Mouse (Mus musculus) embryo, embryonic 11.5 days (tissue): ENCODE measurements around the gene Atf6b.

Source experiments
- DNase-seq: peaks from one replicate; pipeline ENCODE4 v3.0.0-alpha.2; 2012; ENCODE audit warnings: low read depth, low spot score

Atf6b gene

GRCm38 (mm10) chr17:34664472-34664871, 17.5 kb downstream of the Atf6b start:
- DNase-seq: no peak

GRCm38 (mm10) chr17:34670235-34670634, 23.3 kb downstream of the Atf6b start, which contains the start of gene Tnxb:
Gene Tnxb (plus strand): TSS chr17:34670535.
- no peak for DNase-seq

GRCm38 (mm10) chr17:34671151-34672066, 24.5 kb downstream of the Atf6b start:
- no peak for DNase-seq

- DNase-seq: no peak
Measured at GRCm38 (mm10) chr17:34672246-34672792, 25.4 kb downstream of the Atf6b start.

- no peak for DNase-seq
Measured at GRCm38 (mm10) chr17:34673139-34673538, 26.2 kb downstream of the Atf6b start.

GRCm38 (mm10) chr17:34674524-34675204, 27.7 kb downstream of the Atf6b start:
- DNase-seq: no peak

GRCm38 (mm10) chr17:34675205-34676092, 28.5 kb downstream of the Atf6b start:
- DNase-seq: no peak

DNA sequence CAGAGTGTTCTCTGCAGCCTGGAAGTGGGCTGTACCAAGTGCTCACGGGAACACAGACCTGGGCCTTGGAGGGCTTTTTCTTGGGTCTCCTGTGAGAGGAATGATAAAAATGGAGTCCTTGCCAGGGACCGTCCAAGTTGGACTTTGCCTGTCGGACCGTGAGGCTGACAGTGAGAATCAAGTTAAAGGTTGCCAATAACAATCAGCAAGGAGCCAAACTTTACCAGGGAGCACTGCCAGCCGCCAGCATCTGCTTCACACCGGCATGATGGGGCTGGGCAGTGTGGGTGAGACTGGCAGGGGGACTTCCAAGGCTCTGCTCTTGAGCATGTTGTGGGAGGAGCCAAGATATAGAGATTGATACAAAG, 29.1 kb downstream of the Atf6b start:
- DNase-seq: no peak

GRCm38 (mm10) chr17:34676671-34677070, 29.7 kb downstream of the Atf6b start:
- no peak for DNase-seq

GRCm38 (mm10) chr17:34680191-34680590, 33.2 kb downstream of the Atf6b start:
- no peak for DNase-seq

- DNase-seq: no peak
Measured at GRCm38 (mm10) chr17:34680621-34681020, 33.7 kb downstream of the Atf6b start.

DNA sequence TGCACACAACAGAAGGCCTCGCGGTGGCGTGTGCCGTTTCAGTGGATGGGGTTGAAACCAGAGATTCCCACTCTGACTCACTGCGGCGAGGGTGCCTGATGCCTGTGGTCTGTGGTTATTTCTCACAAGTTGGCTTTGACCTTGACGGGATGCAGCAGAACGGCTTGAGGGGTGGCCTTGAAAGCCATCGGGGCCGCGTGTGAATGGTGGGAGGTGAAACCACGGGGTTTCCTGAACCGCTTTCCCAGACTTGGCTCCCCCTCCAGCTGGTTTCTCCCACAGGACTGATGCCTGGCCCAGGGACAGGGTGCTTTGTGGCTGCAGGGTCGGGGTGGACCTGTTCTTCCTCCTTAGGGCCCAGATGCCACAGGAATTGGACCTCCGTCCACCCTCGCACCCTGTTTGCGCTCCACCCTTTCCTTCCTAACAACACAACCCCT, 34.2 kb downstream of the Atf6b start:
- DNase-seq: no peak

GRCm38 (mm10) chr17:34681881-34682536, 35.1 kb downstream of the Atf6b start:
- DNase-seq: no peak

DNA sequence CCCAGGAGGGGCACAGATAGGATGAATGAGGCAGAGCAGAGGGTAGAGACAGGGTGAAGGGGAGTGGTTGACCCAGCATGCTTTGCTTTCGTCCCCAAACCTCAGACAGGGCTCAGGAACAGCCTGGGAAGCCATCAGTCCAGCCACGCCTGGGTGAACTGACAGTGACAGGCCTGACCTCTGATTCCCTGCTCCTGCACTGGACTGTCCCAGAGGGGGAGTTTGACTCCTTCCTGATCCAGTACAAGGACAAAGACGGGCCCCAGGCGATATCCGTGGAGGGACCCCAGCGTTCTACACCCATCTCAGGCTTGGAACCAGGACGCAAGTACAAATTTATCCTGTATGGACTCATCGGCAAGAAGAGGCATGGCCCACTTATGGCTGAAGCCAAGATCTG, 36.2 kb downstream of the Atf6b start:
- no peak for DNase-seq

- DNase-seq: no peak
Measured at GRCm38 (mm10) chr17:34683686-34684220, 36.8 kb downstream of the Atf6b start.

DNA sequence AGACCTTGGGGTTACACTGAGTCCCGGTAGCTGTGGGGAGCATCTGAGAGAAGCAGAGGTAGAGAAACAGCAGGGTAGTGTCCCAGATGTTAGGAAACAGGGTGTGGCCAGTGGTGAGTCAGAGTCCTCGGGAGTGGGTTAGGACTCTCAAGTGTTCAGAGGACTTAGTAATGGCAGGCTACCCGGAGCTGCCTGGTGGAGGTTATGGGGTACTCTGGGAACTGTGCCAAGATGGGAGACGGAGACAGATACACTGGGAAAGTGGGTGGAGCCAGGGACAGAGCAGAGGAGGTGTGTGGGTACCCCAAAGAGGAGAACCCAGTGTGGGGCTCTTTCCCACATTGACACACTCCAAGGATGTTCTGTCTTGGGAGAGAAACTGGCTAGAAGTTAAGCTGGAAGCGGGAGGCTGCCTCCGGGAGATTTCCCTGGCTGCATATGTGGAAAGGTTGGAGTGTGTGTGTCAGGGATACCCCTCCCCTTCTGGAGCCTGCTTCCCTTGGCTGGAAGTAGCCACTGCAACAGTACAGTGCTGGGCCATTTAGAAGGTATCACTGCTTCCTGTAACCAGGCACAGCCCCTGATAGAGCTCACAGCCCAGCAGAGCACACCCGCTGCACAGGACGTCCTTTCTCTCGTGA, 37.4 kb downstream of the Atf6b start:
- DNase-seq: no peak

- DNase-seq: no peak
Measured at GRCm38 (mm10) chr17:34685120-34686110, 38.5 kb downstream of the Atf6b start.

DNA sequence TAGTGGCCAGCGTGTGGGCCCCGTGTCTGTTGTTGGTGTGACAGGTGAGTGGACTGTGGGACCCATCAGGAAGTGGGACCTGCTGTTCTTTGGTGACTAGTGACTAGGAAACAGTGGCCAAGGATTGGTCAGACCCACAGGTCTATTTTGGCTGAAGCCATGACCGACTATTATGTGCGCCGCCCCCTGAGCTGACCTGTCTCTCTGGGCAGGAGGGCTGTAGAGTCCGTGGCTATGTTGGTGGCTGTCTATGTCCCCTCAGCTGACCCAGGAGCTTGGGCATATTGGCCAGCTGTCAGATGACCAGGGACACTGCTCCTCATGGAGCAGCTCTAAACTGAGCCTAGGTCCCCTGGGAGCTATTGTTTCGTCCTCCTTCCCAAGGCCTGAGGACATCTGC, 41.9 kb downstream of the Atf6b start:
- DNase-seq: no peak

DNA sequence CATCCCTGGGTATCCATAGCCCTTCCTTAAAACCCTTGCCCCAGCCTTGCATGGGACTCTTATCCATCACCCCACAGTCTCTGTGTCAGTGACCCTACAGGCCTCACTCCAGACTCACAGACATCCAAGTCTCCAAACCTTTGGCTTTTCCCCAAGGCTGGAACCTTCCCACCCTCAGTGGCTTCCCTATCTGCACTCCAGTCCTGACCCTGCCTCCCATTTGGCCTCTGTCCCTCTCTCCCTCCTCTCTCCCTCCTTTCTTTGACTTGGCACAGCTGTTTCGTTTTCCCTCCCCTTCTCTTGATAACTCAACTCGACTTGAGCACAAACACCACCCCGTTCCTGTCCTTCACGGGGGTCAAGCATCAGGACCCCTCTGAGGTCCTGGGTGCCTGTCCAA, 43.5 kb downstream of the Atf6b start:
- DNase-seq: no peak
